Mouse (Mus musculus) E14TG2a.4 (cell line): ENCODE results near the gene Fxyd3.

ENCODE experiments used
- H3K27me3 ChIP-seq: 2 replicates; pipeline ENCODE4 v1.6.1; 2014; ENCODE audit warnings: low read length, control low read depth; ENCODE audit not compliant: insufficient read depth
- H3K36me3 ChIP-seq: 2 replicates; pipeline ENCODE4 v1.6.1; 2014; ENCODE audit warnings: low read length, control low read depth; ENCODE audit not compliant: insufficient read depth
- H3K4me1 ChIP-seq: replicated peaks from 2 replicates; pipeline ENCODE4 v1.6.1; 2014; ENCODE audit warnings: low read depth, low read length, control low read depth
- H3K4me3 ChIP-seq: replicated peaks from 2 replicates; pipeline ENCODE4 v1.5.1; 2014; ENCODE audit warnings: mild to moderate bottlenecking, low read length
- H3K9me3 ChIP-seq: 2 replicates; pipeline ENCODE4 v1.6.1; 2014; ENCODE audit warnings: low read length, control low read depth
- CTCF ChIP-seq: conservative IDR thresholded peaks from 2 replicates; pipeline ENCODE4 v1.5.1; 2014; ENCODE audit warnings: low read length
- NANOG ChIP-seq: IDR thresholded peaks from 2 replicates; pipeline ENCODE4 v1.6.1; 2014; ENCODE audit warnings: borderline replicate concordance, low read length, mixed read lengths
- POU5F1 ChIP-seq: IDR thresholded peaks from 2 replicates; pipeline ENCODE4 v1.6.1; 2014; ENCODE audit warnings: low read length, borderline replicate concordance

Fxyd3 gene

GRCm38 (mm10) chr7:31076492-31076891 lies at the start of gene Fxyd3:
Gene Fxyd3 (minus strand): TSS chr7:31076704.
- no peak within 1 kb of the TSS for H3K4me3 ChIP-seq
- no peak for TF ChIP-seq POU5F1
- no peak for TF ChIP-seq CTCF
- no peak for TF ChIP-seq NANOG

GRCm38 (mm10) chr7:31125116-31125515 lies 48.6 kb upstream of the Fxyd3 start:
- H3K9me3 ChIP-seq = no peaks in the 10 kb centered on the region
- peaks cover 46% of the 10 kb centered on the region for H3K4me1 ChIP-seq
- peaks cover 26% of the 10 kb centered on the region for H3K36me3 ChIP-seq
- TF ChIP-seq NANOG (no peak), CTCF (no peak), POU5F1 (no peak)
- peaks cover 41% of the 10 kb centered on the region for H3K27me3 ChIP-seq
- no peak overlapping the region for H3K4me3 ChIP-seq

More at GRCm38 (mm10) chr7:31076492-31076891, at the start of gene Fxyd3:
- H3K4me1 ChIP-seq = peaks cover 24% of the 10 kb centered on the region
- H3K36me3 ChIP-seq = no peaks in the 10 kb centered on the region
- 0 out of 2 replicates have a peak, but pooled peaks cover 3% of the 10 kb centered on the region for H3K9me3 ChIP-seq
- peaks cover 4% of the 10 kb centered on the region; the same call in 1 of the 2 replicates for H3K27me3 ChIP-seq

- Histone ChIP-seq H3K4me3 (no peak overlapping the region), H3K9me3 (no peaks in the 10 kb centered on the region), H3K36me3 (peaks cover 19% of the 10 kb centered on the region), H3K4me1 (peaks cover 49% of the 10 kb centered on the region), H3K27me3 (peaks cover 41% of the 10 kb centered on the region)
- TF ChIP-seq CTCF = no peak
- no peak for TF ChIP-seq POU5F1
- no peak for TF ChIP-seq NANOG
Observed at GRCm38 (mm10) chr7:31124381-31124780, 47.9 kb upstream of the Fxyd3 start.

- Histone ChIP-seq H3K36me3 (peaks cover 12% of the 10 kb centered on the region), H3K4me3 (no peak overlapping the region), H3K9me3 (no peaks in the 10 kb centered on the region), H3K4me1 (peaks cover 54% of the 10 kb centered on the region), H3K27me3 (peaks cover 41% of the 10 kb centered on the region)
- TF ChIP-seq CTCF (no peak), NANOG (no peak)
Observed at GRCm38 (mm10) chr7:31123697-31124096, 47.2 kb upstream of the Fxyd3 start.

GRCm38 (mm10) chr7:31122641-31123631 lies 46.4 kb upstream of the Fxyd3 start:
- peaks cover 35% of the 10 kb centered on the region for H3K27me3 ChIP-seq
- peaks cover 52% of the 10 kb centered on the region for H3K4me1 ChIP-seq
- H3K9me3 ChIP-seq = no peaks in the 10 kb centered on the region
- 0 out of 2 replicates have a peak, but pooled peaks cover 6% of the 10 kb centered on the region for H3K36me3 ChIP-seq
- TF ChIP-seq POU5F1 = no peak
- no peak for TF ChIP-seq NANOG
- no peak for TF ChIP-seq CTCF
- H3K4me3 ChIP-seq = no peak overlapping the region

- Histone ChIP-seq H3K9me3 (no peaks in the 10 kb centered on the region), H3K36me3 (0 out of 2 replicates have a peak, but pooled peaks cover 6% of the 10 kb centered on the region), H3K27me3 (peaks cover 7% of the 10 kb centered on the region), H3K4me1 (peaks cover 58% of the 10 kb centered on the region), H3K4me3 (no peak overlapping the region)
- TF ChIP-seq CTCF (no peak), POU5F1 (no peak), NANOG (no peak)
Observed at GRCm38 (mm10) chr7:31119556-31119955, 43.1 kb upstream of the Fxyd3 start.

- H3K9me3 ChIP-seq = no peaks in the 10 kb centered on the region
- H3K4me3 ChIP-seq = no peak overlapping the region
- H3K36me3 ChIP-seq = 0 out of 2 replicates have a peak, but pooled peaks cover 6% of the 10 kb centered on the region
- peaks cover 57% of the 10 kb centered on the region for H3K4me1 ChIP-seq
- TF ChIP-seq NANOG (no peak), CTCF (no peak), POU5F1 (no peak)
- peaks cover 8% of the 10 kb centered on the region; the same call in 1 of the 2 replicates for H3K27me3 ChIP-seq
Observed at GRCm38 (mm10) chr7:31118486-31118885, 42.0 kb upstream of the Fxyd3 start.

- Histone ChIP-seq H3K27me3 (peaks cover 9% of the 10 kb centered on the region), H3K36me3 (0 out of 2 replicates have a peak, but pooled peaks cover 1% of the 10 kb centered on the region), H3K4me3 (peak overlapping the region; percentile 79), H3K9me3 (no peaks in the 10 kb centered on the region), H3K4me1 (peaks cover 52% of the 10 kb centered on the region)
- TF ChIP-seq NANOG = no peak
- TF ChIP-seq CTCF = no peak
- TF ChIP-seq POU5F1 = no peak
Observed at GRCm38 (mm10) chr7:31117465-31117864, 41.0 kb upstream of the Fxyd3 start.
